Mouse (Mus musculus): ENCODE data around the gene Adamtsl1.

DNA sequence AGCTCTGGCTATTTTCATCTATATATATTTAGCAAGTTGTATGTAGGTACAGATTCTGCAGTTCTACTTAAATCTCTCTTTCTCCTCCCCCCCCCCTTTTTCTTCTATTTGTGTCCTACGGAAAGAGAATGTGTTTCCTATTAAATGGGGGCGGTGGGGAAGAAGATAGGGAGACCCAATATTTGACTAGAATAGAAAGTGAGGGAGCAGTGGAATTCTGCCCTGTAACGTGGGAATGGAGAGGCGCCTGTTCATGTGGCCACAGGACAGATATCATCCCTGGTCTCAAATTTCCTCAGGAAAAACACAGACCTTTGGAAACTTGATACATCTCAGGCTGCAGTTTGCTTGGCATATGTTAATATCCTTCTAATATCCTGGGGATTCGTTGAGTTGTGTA lies 324.1 kb downstream of the Adamtsl1 start:
- TF ChIP-seq CTCF (IDR thresholded peaks at IDR 0.05; ENCODE audit: extremely low read depth, insufficient read depth, insufficient read length, insufficient replicate concordance) = no peak
- TF ChIP-seq POLR2A (IDR thresholded peaks at IDR 0.05; ENCODE audit: low read depth, low read length) = no peak

Measured in spleen, adult 2 months (tissue).